Mouse (Mus musculus): ENCODE data around the gene Vnn3. TPM values are rescaled to one million over a fixed set of nuclear protein-coding genes. Genes with fewer than 3 reads are reported as not detected.

The Vnn3 gene
- polyA plus RNA-seq, 1 experiment from 2014 or later: not detected

GRCm38 (mm10) chr10:23905661-23906060 is 54.4 kb downstream of the Vnn3 start:
- no peaks in the 10 kb centered on the region for H3K4me1 ChIP-seq (replicated peaks; ENCODE audit: control insufficient read depth, insufficient read depth, low read length)
- no peak for ATAC-seq (replicated peaks; ENCODE audit: low FRiP score)
- no peaks in the 10 kb centered on the region for H3K27me3 ChIP-seq (ENCODE audit: control insufficient read depth, insufficient read depth, low read length)
- DNase-seq (ENCODE audit: low spot score): no peak
- no peaks in the 10 kb centered on the region for H3K36me3 ChIP-seq (ENCODE audit: control insufficient read depth, insufficient read depth, low read length)
- H3K4me3 ChIP-seq (ENCODE audit: low read depth, low read length): no peak overlapping the region
- H3K9ac ChIP-seq (ENCODE audit: low read length): no peak overlapping the region
- no peak overlapping the region for H3K4me2 ChIP-seq (ENCODE audit: low read depth, low read length, severe bottlenecking)
- H3K27ac ChIP-seq (ENCODE audit: low read depth, low read length): no peak overlapping the region
- no peaks in the 10 kb centered on the region for H3K9me3 ChIP-seq (ENCODE audit: control insufficient read depth, low read length)
- WGBS: 93% methylated on average over 1 of the region's 1 CpGs

Other genes starting within 250 kb of the Vnn3 start
- 130 and 155 TPM in 2 replicates for gene Rps12, start 64.2 kb upstream of the Vnn3 start, polyA plus RNA-seq (2014; fragmentation: Nextera tagmentation; extraction: Ambion mirVana)
- gene Slc18b1, start 54.5 kb upstream of the Vnn3 start, polyA plus RNA-seq (2014; fragmentation: Nextera tagmentation; extraction: Ambion mirVana): 15.9 and 20.9 TPM in 2 replicates
- 1.5 and 3.7 TPM in 2 replicates for gene Vnn1, start 43.2 kb downstream of the Vnn3 start, polyA plus RNA-seq (2014; fragmentation: Nextera tagmentation; extraction: Ambion mirVana)
- gene Taar1, start 68.9 kb downstream of the Vnn3 start, polyA plus RNA-seq (2014; fragmentation: Nextera tagmentation; extraction: Ambion mirVana): not detected in 2 replicates
- not detected in 2 replicates for gene Taar2, start 87.1 kb downstream of the Vnn3 start, polyA plus RNA-seq (2014; fragmentation: Nextera tagmentation; extraction: Ambion mirVana)
- gene Taar3, start 98.1 kb downstream of the Vnn3 start, polyA plus RNA-seq (2014; fragmentation: Nextera tagmentation; extraction: Ambion mirVana): not detected in 2 replicates
- not detected in 2 replicates for gene Taar4, start 109.0 kb downstream of the Vnn3 start, polyA plus RNA-seq (2014; fragmentation: Nextera tagmentation; extraction: Ambion mirVana)
- gene Taar5, start 119.2 kb downstream of the Vnn3 start, polyA plus RNA-seq (2014; fragmentation: Nextera tagmentation; extraction: Ambion mirVana): not detected in 2 replicates
- not detected in 2 replicates for gene Taar6, start 134.2 kb downstream of the Vnn3 start, polyA plus RNA-seq (2014; fragmentation: Nextera tagmentation; extraction: Ambion mirVana)
- not detected in 2 replicates for gene Taar7a, start 142.0 kb downstream of the Vnn3 start, polyA plus RNA-seq (2014; fragmentation: Nextera tagmentation; extraction: Ambion mirVana)
- not detected in 2 replicates for gene Taar7b, start 148.5 kb downstream of the Vnn3 start, polyA plus RNA-seq (2014; fragmentation: Nextera tagmentation; extraction: Ambion mirVana)
- not detected in 2 replicates for gene Taar7d, start 175.8 kb downstream of the Vnn3 start, polyA plus RNA-seq (2014; fragmentation: Nextera tagmentation; extraction: Ambion mirVana)
- gene Taar7e, start 186.2 kb downstream of the Vnn3 start, polyA plus RNA-seq (2014; fragmentation: Nextera tagmentation; extraction: Ambion mirVana): not detected in 2 replicates
- gene Taar7f, start 198.0 kb downstream of the Vnn3 start, polyA plus RNA-seq (2014; fragmentation: Nextera tagmentation; extraction: Ambion mirVana): not detected in 2 replicates
- not detected in 2 replicates for gene Taar8a, start 225.0 kb downstream of the Vnn3 start, polyA plus RNA-seq (2014; fragmentation: Nextera tagmentation; extraction: Ambion mirVana)
- not detected in 2 replicates for gene Taar8b, start 240.8 kb downstream of the Vnn3 start, polyA plus RNA-seq (2014; fragmentation: Nextera tagmentation; extraction: Ambion mirVana)

All from forebrain, embryonic 11.5 days (tissue).